Mouse (Mus musculus): ENCODE results near the gene St6galnac6. TPM values are rescaled to one million over a fixed set of nuclear protein-coding genes. Genes with fewer than 3 reads are reported as not detected.

The St6galnac6 gene
- polyA plus RNA-seq (2015; fragmentation: Nextera tagmentation; extraction: Ambion mirVana) = 29.9 and 35.1 TPM in 2 replicates

DNA sequence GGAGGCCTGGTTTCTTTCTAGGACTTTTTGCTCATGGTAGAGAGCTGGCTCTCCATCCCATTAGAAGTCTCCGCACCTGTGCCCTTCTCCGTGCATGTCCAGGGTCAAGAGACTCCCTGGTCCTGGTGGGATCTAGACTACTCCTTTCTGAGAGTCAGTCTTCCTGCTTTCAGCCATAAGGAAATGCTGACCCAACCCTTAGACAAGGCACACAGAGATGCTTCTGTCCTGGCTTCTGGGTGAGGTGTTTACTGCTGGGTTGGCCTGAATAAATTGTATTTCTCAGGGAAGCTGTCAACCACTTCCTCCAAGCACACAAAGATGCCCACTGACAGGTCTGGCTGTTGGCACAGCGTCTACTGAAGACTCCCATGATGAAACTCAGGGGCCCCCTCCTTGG lies at the start of gene St6galnac6:
Gene St6galnac6 (plus strand): TSS at position 301 of the 400 bp plus-strand sequence.
- Histone ChIP-seq H3K4me3 (no peak within 1 kb of the TSS), H3K9me3 (no peaks in the 10 kb centered on the region), H3K36me3 (peaks cover 34% of the 10 kb centered on the region), H3K27ac (no peak within 1 kb of the TSS), H3K4me2 (no peak within 1 kb of the TSS), H3K27me3 (no peaks in the 10 kb centered on the region), H3K4me1 (peaks cover 19% of the 10 kb centered on the region), H3K9ac (no peak within 1 kb of the TSS)
- ATAC-seq (ENCODE audit: insufficient number of reproducible peaks, insufficient read depth, low FRiP score, low TSS enrichment, low read depth) = no peak
- WGBS = 99% methylated on average over 3 of the region's 3 CpGs

DNA sequence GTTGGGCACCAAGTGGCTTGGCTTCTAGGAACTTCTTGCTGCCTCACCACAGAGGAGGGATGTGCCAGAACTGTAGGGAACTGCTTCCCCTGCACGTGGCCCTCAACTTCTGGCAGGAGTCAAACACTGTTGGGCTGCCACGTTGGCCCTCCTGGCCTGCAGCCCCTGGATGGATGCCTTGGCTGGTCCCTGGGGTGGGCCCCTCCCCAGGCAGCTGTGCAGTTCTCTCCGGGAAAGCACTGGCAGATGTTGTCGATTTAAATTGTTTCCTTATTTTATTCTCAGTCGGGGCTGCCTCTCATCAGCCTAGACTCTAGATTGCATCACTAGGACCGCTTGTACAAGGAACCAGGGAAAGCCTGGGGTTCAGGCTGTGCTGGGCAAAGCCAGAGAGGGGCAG lies 49.7 kb upstream of the St6galnac6 start:
- H3K36me3 ChIP-seq = 0 out of 2 replicates have a peak, but pooled peaks cover 3% of the 10 kb centered on the region
- 21% methylated on average over 6 of the region's 6 CpGs for WGBS

GRCm38 (mm10) chr2:32551236-32551635 lies 48.3 kb upstream of the St6galnac6 start:
- peaks cover 72% of the 10 kb centered on the region for H3K4me1 ChIP-seq
- 68% methylated on average over 5 of the region's 5 CpGs for WGBS
- 0 out of 2 replicates have a peak overlapping the region, but pooled peaks have one; percentile 17 for H3K27ac ChIP-seq

More for the DNA sequence above, 49.7 kb upstream of the St6galnac6 start:
- peak; percentile 80 for ATAC-seq (ENCODE audit: insufficient number of reproducible peaks, insufficient read depth, low FRiP score, low TSS enrichment, low read depth)
- Histone ChIP-seq H3K4me3 (no peak overlapping the region), H3K9me3 (no peaks in the 10 kb centered on the region), H3K4me2 (peak overlapping the region; percentile 27), H3K4me1 (peaks cover 58% of the 10 kb centered on the region), H3K27ac (peak overlapping the region; percentile 93), H3K9ac (no peak overlapping the region), H3K27me3 (no peaks in the 10 kb centered on the region)

GRCm38 (mm10) chr2:32553592-32554148 lies 45.8 kb upstream of the St6galnac6 start:
- peaks cover 4% of the 10 kb centered on the region; the same call in 1 of the 2 replicates for H3K36me3 ChIP-seq
- H3K4me1 ChIP-seq = peaks cover 65% of the 10 kb centered on the region
- H3K9me3 ChIP-seq = no peaks in the 10 kb centered on the region
- H3K4me2 ChIP-seq = no peak overlapping the region
- H3K27me3 ChIP-seq = no peaks in the 10 kb centered on the region
- no peak overlapping the region for H3K27ac ChIP-seq
- ATAC-seq (ENCODE audit: insufficient number of reproducible peaks, insufficient read depth, low FRiP score, low TSS enrichment, low read depth) = no peak
- 72% methylated on average over 7 of the region's 7 CpGs for WGBS
- no peak overlapping the region for H3K9ac ChIP-seq
- no peak overlapping the region for H3K4me3 ChIP-seq

More at GRCm38 (mm10) chr2:32551236-32551635, 48.3 kb upstream of the St6galnac6 start:
- H3K4me2 ChIP-seq = no peak overlapping the region
- no peaks in the 10 kb centered on the region for H3K9me3 ChIP-seq
- H3K36me3 ChIP-seq = no peaks in the 10 kb centered on the region
- ATAC-seq (ENCODE audit: insufficient number of reproducible peaks, insufficient read depth, low FRiP score, low TSS enrichment, low read depth) = no peak
- no peaks in the 10 kb centered on the region for H3K27me3 ChIP-seq
- H3K9ac ChIP-seq = 0 out of 2 replicates have a peak overlapping the region, but pooled peaks have one; percentile 8
- H3K4me3 ChIP-seq = no peak overlapping the region

DNA sequence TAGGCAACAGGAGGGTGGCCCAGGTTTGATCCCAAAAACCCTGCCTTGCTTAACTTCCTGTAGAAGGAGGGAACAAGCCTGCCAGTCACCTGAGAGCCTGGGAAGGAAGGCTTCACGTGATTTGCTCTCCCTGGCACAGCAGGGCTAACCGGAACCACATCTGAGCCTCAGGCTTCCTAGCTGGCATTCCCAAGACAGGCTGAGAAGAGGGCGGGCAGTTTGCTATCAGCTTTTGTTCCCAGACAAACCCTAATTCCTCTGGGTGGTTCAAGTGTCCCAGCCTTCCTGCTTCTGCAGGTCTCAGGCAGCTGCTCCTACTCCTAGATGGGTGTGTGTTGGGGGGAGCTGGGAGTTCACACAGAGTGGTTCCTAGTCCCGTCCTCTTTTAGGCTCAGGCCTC lies 44.0 kb upstream of the St6galnac6 start:
- Histone ChIP-seq H3K4me2 (no peak overlapping the region), H3K27ac (peak overlapping the region; percentile 81), H3K9me3 (no peaks in the 10 kb centered on the region), H3K27me3 (no peaks in the 10 kb centered on the region), H3K4me1 (peaks cover 55% of the 10 kb centered on the region), H3K4me3 (no peak overlapping the region), H3K9ac (peak overlapping the region; percentile 37; the same call in 1 of the 2 replicates), H3K36me3 (peaks cover 21% of the 10 kb centered on the region)
- ATAC-seq (ENCODE audit: insufficient number of reproducible peaks, insufficient read depth, low FRiP score, low TSS enrichment, low read depth) = no peak
- 19% methylated on average over 4 of the region's 4 CpGs for WGBS

DNA sequence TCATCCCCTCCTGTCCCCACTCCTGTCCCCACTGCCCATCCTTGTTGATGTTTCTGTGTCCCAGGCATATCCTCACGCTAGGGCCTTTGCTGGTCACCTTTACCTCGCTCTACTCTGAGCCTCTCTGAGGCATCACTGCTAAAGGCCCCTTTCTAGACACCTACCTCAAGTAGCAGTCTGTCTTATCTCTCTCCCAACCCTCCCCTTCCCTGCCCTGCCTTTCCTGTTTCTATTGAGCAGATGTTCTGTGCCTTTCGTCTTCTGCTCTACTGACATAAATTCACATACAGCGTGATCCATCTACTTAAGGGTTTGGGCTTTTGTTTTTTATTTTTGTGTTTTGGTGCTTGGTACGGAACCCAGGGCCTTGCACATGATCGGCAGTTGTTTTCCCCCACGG lies 43.5 kb upstream of the St6galnac6 start:
- no peaks in the 10 kb centered on the region for H3K9me3 ChIP-seq
- no peak overlapping the region for H3K4me3 ChIP-seq
- no peak overlapping the region for H3K4me2 ChIP-seq
- H3K27ac ChIP-seq = peak overlapping the region; percentile 81
- no peaks in the 10 kb centered on the region for H3K27me3 ChIP-seq
- 62% methylated on average over 7 of the region's 7 CpGs for WGBS
- peak overlapping the region; percentile 37; the same call in 1 of the 2 replicates for H3K9ac ChIP-seq
- ATAC-seq (ENCODE audit: insufficient number of reproducible peaks, insufficient read depth, low FRiP score, low TSS enrichment, low read depth) = no peak
- peaks cover 23% of the 10 kb centered on the region for H3K36me3 ChIP-seq
- H3K4me1 ChIP-seq = peaks cover 49% of the 10 kb centered on the region

DNA sequence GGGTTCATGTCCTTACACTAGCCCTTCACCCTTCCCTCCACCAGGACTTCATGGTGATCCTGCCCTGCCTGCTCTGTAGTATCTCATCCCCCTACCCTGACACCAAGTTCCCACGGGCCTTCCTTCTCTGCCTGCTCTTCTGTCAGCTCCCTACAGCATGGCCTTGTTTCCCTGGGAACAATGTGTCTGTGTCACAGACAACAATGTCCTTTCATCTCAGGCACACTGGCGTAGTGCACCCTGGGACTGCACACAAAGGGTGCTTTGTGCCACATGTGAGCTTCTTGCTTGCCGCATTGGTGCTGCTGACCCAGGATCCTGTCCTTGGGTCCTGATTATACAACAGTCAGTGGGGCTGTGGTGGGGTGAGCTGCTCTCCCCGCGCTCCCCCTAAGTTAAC lies 39.9 kb upstream of the St6galnac6 start:
- Histone ChIP-seq H3K27ac (peak overlapping the region; percentile 55; the same call in 1 of the 2 replicates), H3K4me2 (no peak overlapping the region), H3K9me3 (no peaks in the 10 kb centered on the region), H3K4me3 (no peak overlapping the region), H3K9ac (0 out of 2 replicates have a peak overlapping the region, but pooled peaks have one; percentile 11), H3K36me3 (peaks cover 51% of the 10 kb centered on the region), H3K27me3 (no peaks in the 10 kb centered on the region), H3K4me1 (peaks cover 36% of the 10 kb centered on the region)
- WGBS = 41% methylated on average over 5 of the region's 5 CpGs
- no peak for ATAC-seq (ENCODE audit: insufficient number of reproducible peaks, insufficient read depth, low FRiP score, low TSS enrichment, low read depth)

GRCm38 (mm10) chr2:32566536-32567063 lies 32.9 kb upstream of the St6galnac6 start:
- 37% methylated on average over 4 of the region's 4 CpGs for WGBS

GRCm38 (mm10) chr2:32568149-32568548 lies 31.4 kb upstream of the St6galnac6 start:
- Histone ChIP-seq H3K9ac (0 out of 2 replicates have a peak overlapping the region, but pooled peaks have one; percentile 27), H3K9me3 (no peaks in the 10 kb centered on the region), H3K4me1 (peaks cover 13% of the 10 kb centered on the region), H3K4me2 (no peak overlapping the region), H3K36me3 (peaks cover 68% of the 10 kb centered on the region), H3K27me3 (no peaks in the 10 kb centered on the region), H3K4me3 (no peak overlapping the region), H3K27ac (no peak overlapping the region)
- WGBS = 74% methylated on average over 5 of the region's 5 CpGs
- ATAC-seq (ENCODE audit: insufficient number of reproducible peaks, insufficient read depth, low FRiP score, low TSS enrichment, low read depth) = no peak

More at GRCm38 (mm10) chr2:32566536-32567063, 32.9 kb upstream of the St6galnac6 start:
- ATAC-seq (ENCODE audit: insufficient number of reproducible peaks, insufficient read depth, low FRiP score, low TSS enrichment, low read depth) = no peak
- Histone ChIP-seq H3K36me3 (peaks cover 71% of the 10 kb centered on the region), H3K4me1 (peaks cover 6% of the 10 kb centered on the region), H3K27ac (no peak overlapping the region), H3K9me3 (no peaks in the 10 kb centered on the region), H3K9ac (no peak overlapping the region), H3K27me3 (no peaks in the 10 kb centered on the region), H3K4me3 (no peak overlapping the region), H3K4me2 (no peak overlapping the region)

DNA sequence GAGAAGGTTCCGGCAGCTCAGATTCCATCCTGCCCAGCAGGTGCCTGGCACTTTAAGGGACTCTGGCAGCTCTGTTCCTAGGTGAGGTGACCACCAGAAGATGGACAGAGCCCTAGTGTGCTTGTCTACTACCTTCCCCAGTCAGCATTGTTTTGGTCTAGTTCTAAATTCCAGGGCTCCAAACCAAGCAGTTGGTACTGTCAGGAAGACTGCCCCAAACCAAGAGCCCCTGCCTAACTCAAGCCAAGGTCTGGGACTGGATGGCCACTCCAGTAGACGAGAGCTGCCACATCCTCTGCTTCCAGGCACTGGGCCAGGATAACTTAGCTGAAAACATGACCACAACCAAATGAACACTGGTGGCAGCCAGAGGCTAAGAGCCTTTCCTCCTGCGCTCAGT lies 30.6 kb upstream of the St6galnac6 start:
- Histone ChIP-seq H3K27ac (no peak overlapping the region), H3K4me2 (no peak overlapping the region), H3K4me1 (peaks cover 13% of the 10 kb centered on the region), H3K36me3 (peaks cover 64% of the 10 kb centered on the region), H3K27me3 (no peaks in the 10 kb centered on the region), H3K9me3 (no peaks in the 10 kb centered on the region), H3K4me3 (no peak overlapping the region), H3K9ac (no peak overlapping the region)
- 90% methylated on average over 3 of the region's 3 CpGs for WGBS
- ATAC-seq (ENCODE audit: insufficient number of reproducible peaks, insufficient read depth, low FRiP score, low TSS enrichment, low read depth) = no peak

- ATAC-seq (ENCODE audit: insufficient number of reproducible peaks, insufficient read depth, low FRiP score, low TSS enrichment, low read depth) = 0 out of 2 replicates have a peak, but pooled peaks have one; percentile 44
- Histone ChIP-seq H3K27ac (peak within 1 kb of the TSS; percentile 48), H3K4me2 (peak within 1 kb of the TSS; percentile 95), H3K4me1 (peaks cover 23% of the 10 kb centered on the region), H3K4me3 (peak within 1 kb of the TSS; percentile 78), H3K9ac (peak within 1 kb of the TSS; percentile 82), H3K36me3 (peaks cover 44% of the 10 kb centered on the region), H3K27me3 (no peaks in the 10 kb centered on the region), H3K9me3 (no peaks in the 10 kb centered on the region)
- 2% methylated on average over 36 of the region's 36 CpGs for WGBS
Measured at GRCm38 (mm10) chr2:32570698-32571494, 28.6 kb upstream of the St6galnac6 start, which contains the start of gene Dpm2. Gene Dpm2, plus strand, starts transcription at chr2:32570858.
